ENCODE assay signal across 9 mouse cellular contexts in the genomic region with DNA sequence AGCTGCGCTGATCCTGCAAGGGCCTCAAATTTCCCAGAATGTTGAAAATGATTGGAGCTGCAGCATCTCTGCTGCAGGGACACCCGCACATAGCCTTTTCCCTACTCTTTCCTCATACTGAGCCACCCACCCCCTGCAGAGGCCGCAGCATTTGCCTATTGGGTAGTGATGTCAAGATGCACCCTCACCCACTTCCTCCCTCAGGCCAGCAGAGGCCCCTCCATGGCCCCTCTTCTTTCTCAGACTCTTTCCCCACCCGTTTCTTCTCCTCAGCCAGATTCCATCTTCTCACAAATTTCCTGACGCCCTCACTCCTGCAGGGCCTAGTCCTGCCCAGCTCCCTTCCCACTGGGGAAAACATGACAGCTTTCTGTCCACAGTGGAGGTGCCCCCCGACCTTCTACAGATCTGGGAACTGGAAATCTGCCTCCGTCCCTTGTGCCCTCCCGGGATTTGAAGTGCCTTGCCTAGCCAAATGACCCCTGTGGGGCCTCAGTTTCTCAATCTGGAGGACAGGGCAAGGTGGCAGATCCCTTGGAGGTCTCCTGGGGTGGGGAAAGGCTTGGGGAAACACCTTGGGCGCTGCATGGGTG. TPM values are rescaled to one million over a fixed set of nuclear protein-coding genes. Genes with fewer than 3 reads are reported as not detected.
DNase-seq lines count a peak whose midpoint lies in the region; ATAC-seq lines count a peak whose summit lies in the region.
"Had no signal": no experiment of that assay in that cellular context is flagged by ENCODE, and none has a peak within 500 bp of the region (broad histone marks: within the 10 kb centered on the region; RNA-seq: fewer than 3 reads in every experiment).

No protein-coding gene starts in this region.

- H3K36me3 ChIP-seq in kidney, embryonic 16.5 days (ENCODE audit: insufficient read depth, low read length): no peaks in the 10 kb centered on the region
- H3K36me3 ChIP-seq in embryonic facial prominence, embryonic 14.5 days (ENCODE audit: control insufficient read depth, insufficient read depth, low read length): no peaks in the 10 kb centered on the region
- H3K36me3 ChIP-seq in intestine, embryonic 16.5 days (ENCODE audit: control insufficient read depth, insufficient read depth, low read length): no peaks in the 10 kb centered on the region
- H3K36me3 ChIP-seq in neural tube, embryonic 13.5 days: no peaks in the 10 kb centered on the region

- peaks cover 15% of the 10 kb centered on the region for H3K4me1 ChIP-seq in kidney, embryonic 16.5 days (ENCODE audit: insufficient read depth, low read length)
- H3K4me1 ChIP-seq in embryonic facial prominence, embryonic 14.5 days (ENCODE audit: control insufficient read depth, insufficient read depth, low read length): peaks cover 8% of the 10 kb centered on the region
- peaks cover 8% of the 10 kb centered on the region for H3K4me1 ChIP-seq in intestine, embryonic 16.5 days (ENCODE audit: control insufficient read depth, insufficient read depth, low read length)
- H3K4me1 ChIP-seq in neural tube, embryonic 13.5 days (replicated peaks): peaks cover 17% of the 10 kb centered on the region

- H3K4me3 ChIP-seq in kidney, embryonic 16.5 days (ENCODE audit: low read length): peak overlapping the region; percentile 43
- H3K4me3 ChIP-seq in embryonic facial prominence, embryonic 14.5 days (ENCODE audit: low read depth, low read length): peak overlapping the region; percentile 42
- H3K4me3 ChIP-seq in intestine, embryonic 16.5 days (ENCODE audit: low read length): peak overlapping the region; percentile 44
- H3K4me3 ChIP-seq in neural tube, embryonic 13.5 days: peak overlapping the region; percentile 38

- no peak overlapping the region for H3K27ac ChIP-seq in kidney, embryonic 16.5 days (ENCODE audit: low read length)
- H3K27ac ChIP-seq in embryonic facial prominence, embryonic 14.5 days (replicated peaks; ENCODE audit: low read depth, low read length): no peak overlapping the region
- H3K27ac ChIP-seq in intestine, embryonic 16.5 days (ENCODE audit: low read length): no peak overlapping the region
- H3K27ac ChIP-seq in neural tube, embryonic 13.5 days (replicated peaks): no peak overlapping the region
- H3K27ac ChIP-seq: macrophage had no signal

- peak overlapping the region; percentile 74 for H3K4me2 ChIP-seq in kidney, embryonic 16.5 days (replicated peaks; ENCODE audit: low read depth, low read length)
- peak overlapping the region; percentile 77 for H3K4me2 ChIP-seq in embryonic facial prominence, embryonic 14.5 days (ENCODE audit: low read depth, low read length)
- H3K4me2 ChIP-seq in intestine, embryonic 16.5 days (ENCODE audit: low read depth, low read length): peak overlapping the region; percentile 71
- peak overlapping the region; percentile 67 for H3K4me2 ChIP-seq in neural tube, embryonic 13.5 days

- H3K27me3 ChIP-seq in kidney, embryonic 16.5 days (ENCODE audit: insufficient read depth, low read length): peaks cover 4% of the 10 kb centered on the region; the same call in 1 of the 2 replicates
- H3K27me3 ChIP-seq in embryonic facial prominence, embryonic 14.5 days (replicated peaks; ENCODE audit: control insufficient read depth, insufficient read depth, low read length): peaks cover 4% of the 10 kb centered on the region; the same call in 1 of the 2 replicates
- H3K27me3 ChIP-seq in intestine, embryonic 16.5 days (replicated peaks; ENCODE audit: control insufficient read depth, insufficient read depth, low read length): peaks cover 18% of the 10 kb centered on the region; the same call in 1 of the 2 replicates
- peaks cover 28% of the 10 kb centered on the region for H3K27me3 ChIP-seq in neural tube, embryonic 13.5 days

- H3K9me3 ChIP-seq in kidney, embryonic 16.5 days (ENCODE audit: low read length): no peaks in the 10 kb centered on the region
- no peaks in the 10 kb centered on the region for H3K9me3 ChIP-seq in embryonic facial prominence, embryonic 14.5 days (ENCODE audit: control insufficient read depth, low read length)
- no peaks in the 10 kb centered on the region for H3K9me3 ChIP-seq in intestine, embryonic 16.5 days (ENCODE audit: control insufficient read depth, low read length)
- H3K9me3 ChIP-seq in neural tube, embryonic 13.5 days: no peaks in the 10 kb centered on the region

- 46% methylated on average over 9 of the region's 9 CpGs for WGBS in kidney, embryonic 16.5 days
- 38% methylated on average over 9 of the region's 9 CpGs for WGBS in embryonic facial prominence, embryonic 14.5 days
- WGBS in intestine, embryonic 16.5 days: 39% methylated on average over 9 of the region's 9 CpGs
- 43% methylated on average over 9 of the region's 9 CpGs for WGBS in neural tube, embryonic 13.5 days

- peak overlapping the region; percentile 52 for H3K9ac ChIP-seq in kidney, embryonic 16.5 days (replicated peaks; ENCODE audit: low read length)
- peak overlapping the region; percentile 43; the same call in 1 of the 2 replicates for H3K9ac ChIP-seq in embryonic facial prominence, embryonic 14.5 days (ENCODE audit: low read depth, low read length)
- peak overlapping the region; percentile 54; the same call in 1 of the 2 replicates for H3K9ac ChIP-seq in intestine, embryonic 16.5 days (ENCODE audit: low read depth, low read length)
- peak overlapping the region; percentile 58 for H3K9ac ChIP-seq in neural tube, embryonic 13.5 days

- peak; percentile 43; the same call in 1 of the 2 replicates for ATAC-seq in kidney, embryonic 16.5 days (ENCODE audit: low FRiP score, low TSS enrichment)
- ATAC-seq in embryonic facial prominence, embryonic 14.5 days (ENCODE audit: low read depth): no peak
- no peak for ATAC-seq in intestine, embryonic 16.5 days
- no peak for ATAC-seq in neural tube, embryonic 13.5 days (ENCODE audit: low read depth)

- no peak for DNase-seq in kidney, postnatal 25 days
- no peak for DNase-seq in embryonic facial prominence, embryonic 14.5 days (ENCODE audit: low spot score)
- no peak for DNase-seq in thymus, postnatal 4 days
- DNase-seq in gastrocnemius, postnatal 36 days: no peak
- no peak for DNase-seq in right cerebral cortex, postnatal 10 days (ENCODE audit: low spot score in 2 of 2)

- intact Hi-C loops in gastrocnemius, postnatal 36 days (cut with DNase I): no loop called here

RNA-seq across cellular contexts. Expression of gene Il13, which starts 1.2 kb away (rescaled TPM):
- polyA plus RNA-seq in kidney, embryonic 16.5 days (2015; fragmentation: Nextera tagmentation; extraction: Ambion mirVana): not detected in 2 replicates
- not detected in 2 replicates for polyA plus RNA-seq in embryonic facial prominence, embryonic 14.5 days (2014; fragmentation: Nextera tagmentation; extraction: Ambion mirVana)
- polyA plus RNA-seq in intestine, embryonic 16.5 days (2015; fragmentation: Nextera tagmentation; extraction: Ambion mirVana): not detected in 2 replicates
- polyA plus RNA-seq in neural tube, embryonic 13.5 days (2015; fragmentation: Nextera tagmentation; extraction: Ambion mirVana): not detected in 2 replicates
- not detected for total RNA-seq in gastrocnemius, postnatal 36 days (2021)
- polyA plus RNA-seq: macrophage had no signal

RNA-seq across cellular contexts. Expression of gene Il4, which starts 17.2 kb away (rescaled TPM):
- 0.36 and 0.97 TPM in 2 replicates for polyA plus RNA-seq in kidney, embryonic 16.5 days (2015; fragmentation: Nextera tagmentation; extraction: Ambion mirVana)
- 1.1 and 4.3 TPM in 2 replicates for polyA plus RNA-seq in embryonic facial prominence, embryonic 14.5 days (2014; fragmentation: Nextera tagmentation; extraction: Ambion mirVana)
- 0.35 and 0.47 TPM in 2 replicates for polyA plus RNA-seq in intestine, embryonic 16.5 days (2015; fragmentation: Nextera tagmentation; extraction: Ambion mirVana)
- polyA plus RNA-seq in neural tube, embryonic 13.5 days (2015; fragmentation: Nextera tagmentation; extraction: Ambion mirVana): 2.1 and 2.5 TPM in 2 replicates
- total RNA-seq in gastrocnemius, postnatal 36 days (2021): not detected
